Mouse (Mus musculus) erythroblast, embryonic 14.5 days (primary cell): Measurements from ENCODE around the gene Atg13.

ENCODE experiments used
- GATA1 ChIP-seq: IDR thresholded peaks from 2 replicates; pipeline ENCODE4 v1.6.1; 2012; ENCODE audit warnings: low read length, inconsistent platforms, mixed read lengths
- TAL1 ChIP-seq: IDR thresholded peaks from 3 replicates; pipeline ENCODE4 v1.6.1; 2012; ENCODE audit warnings: low read length, inconsistent platforms, mixed read lengths

DNA sequence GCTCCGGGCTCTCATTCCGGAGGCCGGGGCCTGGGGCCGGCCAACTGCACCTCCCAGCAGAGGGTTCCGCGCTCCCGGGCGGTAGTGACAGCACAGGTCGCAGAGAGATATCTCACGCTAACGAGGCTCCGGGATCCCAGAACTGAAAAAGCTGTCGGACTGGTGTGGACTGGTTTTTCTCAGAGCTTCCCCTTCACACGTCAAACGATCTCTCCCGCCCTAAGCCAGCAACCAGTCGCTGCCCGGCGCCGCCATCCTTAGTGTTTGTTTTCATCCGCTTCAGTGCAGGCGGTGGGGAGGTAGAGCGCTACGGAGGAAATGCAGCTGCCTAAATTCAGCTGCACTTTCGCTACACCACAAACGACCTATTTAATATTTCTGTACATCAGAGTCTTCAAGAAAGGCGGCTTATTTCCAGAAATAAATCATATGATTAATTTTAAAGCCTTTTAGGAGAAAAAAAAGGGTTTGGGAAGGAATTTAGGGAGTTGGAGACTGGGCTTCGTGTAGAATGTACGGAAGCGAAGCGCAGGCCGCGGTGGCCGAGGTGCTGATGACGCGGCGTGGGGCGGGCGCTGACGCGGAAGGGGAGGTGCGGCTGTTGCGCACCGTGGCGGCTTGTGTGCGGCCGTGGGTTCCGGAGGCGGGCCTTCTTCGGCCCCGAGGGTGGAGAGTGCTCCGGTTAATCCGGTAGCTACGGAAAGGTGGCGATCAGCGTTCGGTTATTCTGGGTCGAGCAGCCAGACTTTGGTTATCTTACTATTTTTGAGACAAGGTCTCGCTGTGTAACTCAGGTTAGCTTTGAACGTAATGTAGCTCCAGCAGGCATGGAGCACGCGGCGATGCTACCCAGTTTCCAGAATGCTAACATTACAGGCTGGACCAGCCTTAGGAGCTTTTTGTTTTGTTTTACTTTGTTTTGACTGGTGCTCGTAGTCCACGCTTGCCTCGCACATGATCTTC, at the start of gene Atg13, which contains the start of gene Harbi1:
- TF ChIP-seq TAL1 (no peak), GATA1 (no peak)
